Mouse (Mus musculus) embryonic facial prominence, embryonic 15.5 days (tissue): ENCODE results near the gene Zfp281. TPM values are rescaled to one million over a fixed set of nuclear protein-coding genes. Genes with fewer than 3 reads are reported as not detected.

ENCODE experiments used
- ATAC-seq: fragments of 200-750 bp; cut with Nextera tagmentation; 2 replicates; pipeline ENCODE4 v1.8.0; 2017; ENCODE audit warnings: low read depth, moderate TSS enrichment; ENCODE audit not compliant: insufficient number of reproducible peaks, low FRiP score, low TSS enrichment
- H3K27ac ChIP-seq: fragments of 300-500 bp; sonication (generic); replicated peaks from 2 replicates; pipeline ENCODE4 v1.5.1; 2015; ENCODE audit warnings: mild to moderate bottlenecking, inconsistent platforms
- H3K27me3 ChIP-seq: fragments of 300-500 bp; sonication (generic); 2 replicates; pipeline ENCODE4 v1.6.1; 2015; ENCODE audit warnings: inconsistent platforms
- H3K36me3 ChIP-seq: fragments of 300-500 bp; sonication (generic); 2 replicates; pipeline ENCODE4 v1.6.1; 2015; ENCODE audit warnings: mild to moderate bottlenecking, inconsistent platforms
- H3K4me1 ChIP-seq: fragments of 300-500 bp; sonication (generic); 2 replicates; pipeline ENCODE4 v1.6.1; 2015; ENCODE audit warnings: inconsistent platforms
- H3K4me2 ChIP-seq: fragments of 300-500 bp; sonication (generic); replicated peaks from 2 replicates; pipeline ENCODE4 v1.6.1; 2015; ENCODE audit warnings: mild to moderate bottlenecking, inconsistent platforms
- H3K4me3 ChIP-seq: fragments of 300-500 bp; sonication (generic); replicated peaks from 2 replicates; pipeline ENCODE4 v1.5.1; 2015; ENCODE audit warnings: mild to moderate bottlenecking, inconsistent platforms
- H3K9ac ChIP-seq: fragments of 300-500 bp; sonication (generic); 2 replicates; pipeline ENCODE4 v1.6.1; 2015; ENCODE audit warnings: inconsistent platforms
- H3K9me3 ChIP-seq: fragments of 300-500 bp; sonication (generic); replicated peaks from 2 replicates; pipeline ENCODE4 v1.6.1; 2016; ENCODE audit warnings: inconsistent platforms
- WGBS: fragments of 180-500 bp; shearing (Covaris S2); methylation state at CpG from one replicate; pipeline ENCODE4 v1.1.7; 2015; 5-methylcytosine and 5-hydroxymethylcytosine counted together
- polyA plus RNA-seq: library from polyadenylated mRNA; unstranded; fragments of >200 nt; fragmentation: Nextera tagmentation; extraction: Ambion mirVana; gene quantifications from 2 replicates; pipeline ENCODE4 v1.2.1, GENCODE M21; 2015

Gene Zfp281
- polyA plus RNA-seq, 1 experiment from 2014 or later = 19.2 TPM

GRCm38 (mm10) chr1:136598286-136598685, 26.4 kb upstream of the Zfp281 start:
- no peaks in the 10 kb centered on the region for H3K9me3 ChIP-seq
- H3K4me2 ChIP-seq = no peak overlapping the region
- no peaks in the 10 kb centered on the region for H3K4me1 ChIP-seq
- 77% methylated on average over 5 of the region's 5 CpGs for WGBS
- ATAC-seq = no peak
- H3K27me3 ChIP-seq = no peaks in the 10 kb centered on the region
- no peak overlapping the region for H3K27ac ChIP-seq
- H3K36me3 ChIP-seq = no peaks in the 10 kb centered on the region
- H3K4me3 ChIP-seq = no peak overlapping the region
- no peak overlapping the region for H3K9ac ChIP-seq

GRCm38 (mm10) chr1:136600067-136600466, 24.6 kb upstream of the Zfp281 start:
- Histone ChIP-seq H3K4me2 (no peak overlapping the region), H3K27me3 (no peaks in the 10 kb centered on the region), H3K27ac (no peak overlapping the region), H3K4me1 (no peaks in the 10 kb centered on the region), H3K9ac (no peak overlapping the region), H3K4me3 (no peak overlapping the region), H3K9me3 (no peaks in the 10 kb centered on the region), H3K36me3 (no peaks in the 10 kb centered on the region)
- ATAC-seq = no peak
- WGBS = 68% methylated on average over 3 of the region's 3 CpGs

- Histone ChIP-seq H3K36me3 (no peaks in the 10 kb centered on the region), H3K4me3 (no peak overlapping the region), H3K4me2 (no peak overlapping the region), H3K27me3 (no peaks in the 10 kb centered on the region), H3K9ac (no peak overlapping the region), H3K9me3 (no peaks in the 10 kb centered on the region), H3K27ac (no peak overlapping the region), H3K4me1 (no peaks in the 10 kb centered on the region)
- no peak for ATAC-seq
- 58% methylated on average over 9 of the region's 9 CpGs for WGBS
These were observed 23.9 kb upstream of the Zfp281 start for GRCm38 (mm10) chr1:136600647-136601345.

- Histone ChIP-seq H3K27ac (no peak overlapping the region), H3K36me3 (no peaks in the 10 kb centered on the region), H3K4me2 (no peak overlapping the region), H3K9me3 (no peaks in the 10 kb centered on the region), H3K27me3 (no peaks in the 10 kb centered on the region), H3K4me3 (no peak overlapping the region), H3K9ac (no peak overlapping the region), H3K4me1 (no peaks in the 10 kb centered on the region)
- 81% methylated on average over 10 of the region's 10 CpGs for WGBS
- no peak for ATAC-seq
These were observed 23.3 kb upstream of the Zfp281 start for GRCm38 (mm10) chr1:136601346-136601888.

GRCm38 (mm10) chr1:136602303-136602702, 22.4 kb upstream of the Zfp281 start:
- Histone ChIP-seq H3K9ac (no peak overlapping the region), H3K27ac (no peak overlapping the region), H3K9me3 (no peaks in the 10 kb centered on the region), H3K4me2 (no peak overlapping the region), H3K4me1 (no peaks in the 10 kb centered on the region), H3K4me3 (no peak overlapping the region), H3K36me3 (no peaks in the 10 kb centered on the region), H3K27me3 (no peaks in the 10 kb centered on the region)
- 66% methylated on average over 5 of the region's 5 CpGs for WGBS
- ATAC-seq = no peak

- Histone ChIP-seq H3K27ac (no peak overlapping the region), H3K27me3 (no peaks in the 10 kb centered on the region)
- ATAC-seq = no peak
These were observed 20.5 kb upstream of the Zfp281 start for GRCm38 (mm10) chr1:136604190-136604589.

GRCm38 (mm10) chr1:136605790-136606189, 18.9 kb upstream of the Zfp281 start:
- 68% methylated on average over 9 of the region's 9 CpGs for WGBS
- H3K27ac ChIP-seq = no peak overlapping the region

More at GRCm38 (mm10) chr1:136604190-136604589, 20.5 kb upstream of the Zfp281 start:
- H3K4me3 ChIP-seq = no peak overlapping the region
- no peaks in the 10 kb centered on the region for H3K9me3 ChIP-seq
- H3K9ac ChIP-seq = no peak overlapping the region
- no peaks in the 10 kb centered on the region for H3K36me3 ChIP-seq
- WGBS = 82% methylated on average over 4 of the region's 4 CpGs
- no peak overlapping the region for H3K4me2 ChIP-seq
- H3K4me1 ChIP-seq = no peaks in the 10 kb centered on the region

GRCm38 (mm10) chr1:136606278-136606677, 18.4 kb upstream of the Zfp281 start:
- no peaks in the 10 kb centered on the region for H3K36me3 ChIP-seq
- no peak for ATAC-seq
- H3K4me3 ChIP-seq = no peak overlapping the region
- no peaks in the 10 kb centered on the region for H3K9me3 ChIP-seq
- H3K9ac ChIP-seq = no peak overlapping the region
- no peaks in the 10 kb centered on the region for H3K4me1 ChIP-seq
- no peak overlapping the region for H3K4me2 ChIP-seq
- 81% methylated on average over 4 of the region's 4 CpGs for WGBS
- H3K27ac ChIP-seq = no peak overlapping the region
- no peaks in the 10 kb centered on the region for H3K27me3 ChIP-seq

More at GRCm38 (mm10) chr1:136605790-136606189, 18.9 kb upstream of the Zfp281 start:
- Histone ChIP-seq H3K4me3 (no peak overlapping the region), H3K9me3 (no peaks in the 10 kb centered on the region), H3K4me2 (no peak overlapping the region), H3K27me3 (no peaks in the 10 kb centered on the region), H3K36me3 (no peaks in the 10 kb centered on the region), H3K4me1 (no peaks in the 10 kb centered on the region), H3K9ac (no peak overlapping the region)
- ATAC-seq = no peak

GRCm38 (mm10) chr1:136608339-136609261, 16.1 kb upstream of the Zfp281 start:
- Histone ChIP-seq H3K4me2 (no peak overlapping the region), H3K4me3 (no peak overlapping the region), H3K4me1 (no peaks in the 10 kb centered on the region), H3K27ac (no peak overlapping the region), H3K36me3 (no peaks in the 10 kb centered on the region), H3K27me3 (no peaks in the 10 kb centered on the region), H3K9me3 (no peaks in the 10 kb centered on the region), H3K9ac (no peak overlapping the region)
- WGBS = 80% methylated on average over 11 of the region's 11 CpGs
- no peak for ATAC-seq

- Histone ChIP-seq H3K27ac (no peak overlapping the region), H3K4me3 (no peak overlapping the region), H3K27me3 (no peaks in the 10 kb centered on the region), H3K36me3 (no peaks in the 10 kb centered on the region), H3K9ac (no peak overlapping the region), H3K4me2 (no peak overlapping the region), H3K9me3 (no peaks in the 10 kb centered on the region), H3K4me1 (no peaks in the 10 kb centered on the region)
- no peak for ATAC-seq
- WGBS = 74% methylated on average over 9 of the region's 9 CpGs
These were observed 12.9 kb upstream of the Zfp281 start for GRCm38 (mm10) chr1:136611803-136612202.

- no peaks in the 10 kb centered on the region for H3K4me1 ChIP-seq
- no peak overlapping the region; the same call in 1 of the 2 replicates for H3K27ac ChIP-seq
- H3K9ac ChIP-seq = no peak overlapping the region
- no peak for ATAC-seq
- H3K4me3 ChIP-seq = no peak overlapping the region
- H3K27me3 ChIP-seq = no peaks in the 10 kb centered on the region
- no peak overlapping the region for H3K4me2 ChIP-seq
- no peaks in the 10 kb centered on the region for H3K9me3 ChIP-seq
- H3K36me3 ChIP-seq = no peaks in the 10 kb centered on the region
- WGBS = 39% methylated on average over 6 of the region's 6 CpGs
These were observed 11.4 kb upstream of the Zfp281 start for GRCm38 (mm10) chr1:136613300-136613751.
